Mouse (Mus musculus) kidney, adult 2 months (tissue): ENCODE data around the gene Slc35g1.

Experiments
- CTCF ChIP-seq: fragments of 200-500 bp; conservative IDR thresholded peaks from 2 replicates; pipeline ENCODE4 v1.5.1; 2011; ENCODE audit warnings: low read depth, mild to moderate bottlenecking, control low read depth, low read length, moderate library complexity, mixed read lengths; ENCODE audit not compliant: insufficient read depth, insufficient read length
- POLR2A ChIP-seq: fragments of 200-500 bp; IDR thresholded peaks from one replicate; pipeline ENCODE4 v1.6.1; 2011; ENCODE audit warnings: low read depth, low read length, control low read depth

DNA sequence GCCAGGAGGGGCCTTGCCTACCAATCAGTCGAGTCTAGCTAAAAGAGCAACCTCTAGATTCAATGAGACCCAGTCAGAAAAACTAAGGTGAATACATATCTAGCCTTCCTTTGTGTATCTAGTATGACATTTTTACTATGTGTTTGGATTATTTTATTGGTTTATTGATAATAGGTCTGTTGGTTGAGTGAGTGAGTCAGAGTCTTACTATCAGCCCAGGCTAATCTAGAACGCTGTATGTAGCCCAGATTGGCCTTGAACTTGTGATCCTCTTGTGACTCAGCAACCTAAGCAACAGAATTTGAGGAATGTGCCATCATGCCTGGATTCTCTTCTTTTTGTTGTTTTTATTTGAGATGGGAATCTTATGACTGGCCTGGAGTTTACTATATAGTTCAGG is 44.6 kb upstream of the Slc35g1 start:
- no peak for TF ChIP-seq CTCF
- no peak for TF ChIP-seq POLR2A
